Mouse (Mus musculus): ENCODE measurements around the gene Ncoa1. TPM values are rescaled to one million over a fixed set of nuclear protein-coding genes. Genes with fewer than 3 reads are reported as not detected.

Ncoa1 gene
- total RNA-seq, 2 experiments from 2014 or later, result 142 to 146 TPM

DNA sequence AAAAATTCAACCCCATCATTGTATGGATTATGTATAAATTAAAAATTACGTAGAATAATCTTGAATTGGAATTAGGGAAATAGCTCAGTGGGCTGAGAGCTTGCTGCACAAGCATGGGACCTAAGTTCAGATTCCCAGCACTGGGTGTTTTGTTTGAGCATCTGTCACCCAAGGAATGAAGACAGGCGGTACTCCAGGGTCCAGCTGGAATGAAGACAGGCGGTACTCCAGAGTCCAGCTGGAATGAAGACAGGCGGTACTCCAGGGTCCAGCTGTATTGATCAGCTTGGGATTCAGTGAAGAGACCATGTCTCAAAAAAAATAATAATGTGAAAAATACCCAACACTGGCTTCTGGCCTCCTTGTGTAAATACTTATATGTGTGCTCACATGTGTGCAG, 58.2 kb downstream of the Ncoa1 start:
- no peak for DNase-seq (ENCODE audit: low spot score in 2 of 2)
- Histone ChIP-seq H3K4me3 (no peak overlapping the region), H3K27ac (no peak overlapping the region)
- no peak for TF ChIP-seq CTCF (conservative IDR thresholded peaks at IDR 0.05)

DNA sequence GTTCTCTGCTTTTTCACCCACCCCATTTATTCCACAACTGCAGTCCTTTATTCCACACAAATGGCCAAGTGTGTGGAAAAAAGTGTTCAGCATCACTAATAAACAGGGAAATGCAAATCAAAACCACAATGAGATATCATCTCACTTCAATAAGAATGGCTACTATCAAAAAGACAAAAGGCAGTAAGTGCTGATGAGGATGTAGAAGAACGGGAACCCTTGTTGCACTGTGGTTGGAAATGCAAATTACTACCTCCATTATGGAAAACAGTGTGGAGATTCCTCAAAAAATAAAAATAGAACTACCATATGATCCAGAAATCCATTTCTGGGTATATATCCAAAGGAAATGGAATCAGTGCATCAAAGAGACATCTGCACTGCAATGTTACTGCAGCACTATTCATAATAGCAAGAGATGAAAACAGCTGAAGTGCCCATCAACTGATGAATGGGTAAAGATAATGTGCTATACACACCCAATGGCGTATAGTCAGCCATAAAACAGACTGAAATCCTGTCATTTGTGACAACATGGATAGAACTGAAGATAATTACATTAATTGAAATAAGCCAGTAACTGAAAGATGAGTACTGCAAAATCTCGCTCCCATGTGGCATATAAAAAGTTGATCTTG, 59.2 kb downstream of the Ncoa1 start:
- TF ChIP-seq CTCF (conservative IDR thresholded peaks at IDR 0.05), result no peak
- no peak for DNase-seq (ENCODE audit: low spot score in 2 of 2)
- H3K27ac ChIP-seq, result peak overlapping the region; percentile 11; the same call in 1 of the 2 replicates
- no peak overlapping the region for H3K4me3 ChIP-seq

DNA sequence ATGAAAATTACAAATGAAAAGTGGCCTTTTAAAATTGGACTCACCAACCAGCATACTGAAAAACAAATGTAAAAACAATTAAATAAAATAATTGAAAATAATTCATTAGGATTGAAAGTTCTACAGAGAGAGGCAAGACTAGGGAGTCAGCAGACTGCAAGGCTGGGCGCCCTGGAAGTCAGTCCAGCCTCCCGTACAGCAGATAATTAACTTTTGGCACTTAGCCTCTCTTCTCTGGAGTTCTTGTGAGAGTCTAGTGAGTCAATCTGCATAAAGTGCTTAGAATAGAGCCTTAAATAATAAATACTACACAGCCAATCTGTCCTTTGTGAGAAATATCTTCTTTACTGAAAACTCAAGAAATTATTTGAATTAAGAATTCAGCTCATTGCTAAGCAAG, 69.9 kb downstream of the Ncoa1 start:
- Histone ChIP-seq H3K4me3 (no peak overlapping the region), H3K27ac (peak overlapping the region; percentile 19; the same call in 1 of the 2 replicates)
- TF ChIP-seq CTCF (conservative IDR thresholded peaks at IDR 0.05), result no peak
- peak in 1 of 2 experiments; percentile 32 for DNase-seq (ENCODE audit: low spot score in 2 of 2)

DNA sequence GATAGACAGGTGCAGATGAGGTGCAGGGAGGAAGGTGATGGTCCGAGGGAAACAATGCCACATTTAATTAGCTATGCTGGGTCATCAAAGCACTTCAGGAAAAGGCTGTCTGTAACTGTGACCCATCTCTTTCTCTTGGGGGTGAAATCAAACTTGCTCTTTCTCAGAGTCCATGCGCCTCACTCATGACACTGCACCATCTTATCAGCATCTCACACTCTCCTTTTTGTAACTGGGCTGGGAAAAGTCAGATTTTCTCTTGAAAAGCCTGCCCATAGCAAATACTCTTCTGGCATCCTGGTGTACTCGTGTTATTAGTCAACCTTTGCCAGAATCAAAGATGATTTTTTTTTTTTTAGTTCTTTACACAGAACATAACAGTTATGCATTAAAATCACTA, 70.8 kb downstream of the Ncoa1 start:
- Histone ChIP-seq H3K27ac (no peak overlapping the region), H3K4me3 (no peak overlapping the region)
- DNase-seq (ENCODE audit: low spot score in 2 of 2), result no peak
- no peak for TF ChIP-seq CTCF (conservative IDR thresholded peaks at IDR 0.05)

DNA sequence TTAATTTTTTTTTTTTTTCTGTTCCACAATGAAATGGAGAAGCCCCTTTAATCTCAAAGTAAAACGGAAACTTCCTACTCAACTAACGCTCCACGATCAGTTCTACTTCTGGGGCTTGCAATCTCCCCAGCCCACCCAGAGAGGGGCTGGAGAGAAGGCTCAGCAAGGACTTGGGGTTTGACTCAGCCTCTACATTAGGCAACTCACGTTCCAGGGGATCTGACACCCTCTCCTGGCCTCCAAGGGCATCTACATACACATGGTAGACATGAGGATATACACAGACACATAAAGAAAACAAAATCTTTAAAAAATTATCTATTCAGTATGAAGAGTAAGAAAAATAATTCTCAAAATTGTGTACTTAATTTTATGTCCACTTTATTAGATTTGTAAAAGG, 73.8 kb downstream of the Ncoa1 start:
- Histone ChIP-seq H3K27ac (no peak overlapping the region), H3K4me3 (no peak overlapping the region)
- peak; percentile 39 for TF ChIP-seq CTCF (conservative IDR thresholded peaks at IDR 0.05)
- no peak for DNase-seq (ENCODE audit: low spot score in 2 of 2)

DNA sequence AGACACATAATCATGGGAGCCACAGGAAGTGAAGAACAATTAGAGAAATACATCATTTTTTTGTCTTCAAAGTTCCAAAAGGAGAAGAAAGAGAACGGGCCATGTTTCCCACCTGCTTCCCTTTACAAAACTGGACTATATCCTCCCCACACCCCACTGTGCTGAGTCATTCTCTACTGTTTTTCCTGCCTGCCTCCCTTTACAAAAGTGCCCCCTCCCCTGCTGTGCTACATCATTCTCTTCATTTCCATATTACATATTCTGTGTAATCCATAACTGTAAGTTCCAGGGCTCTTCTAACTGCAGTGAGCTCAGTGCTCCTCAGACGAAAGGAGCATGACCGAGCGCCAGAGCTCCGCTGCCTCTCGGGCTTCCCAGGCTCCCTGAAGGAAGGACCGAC, 80.8 kb downstream of the Ncoa1 start:
- no peak for DNase-seq (ENCODE audit: low spot score in 2 of 2)
- H3K27ac ChIP-seq, result peak overlapping the region; percentile 60
- H3K4me3 ChIP-seq, result no peak overlapping the region
- TF ChIP-seq CTCF (conservative IDR thresholded peaks at IDR 0.05), result no peak

DNA sequence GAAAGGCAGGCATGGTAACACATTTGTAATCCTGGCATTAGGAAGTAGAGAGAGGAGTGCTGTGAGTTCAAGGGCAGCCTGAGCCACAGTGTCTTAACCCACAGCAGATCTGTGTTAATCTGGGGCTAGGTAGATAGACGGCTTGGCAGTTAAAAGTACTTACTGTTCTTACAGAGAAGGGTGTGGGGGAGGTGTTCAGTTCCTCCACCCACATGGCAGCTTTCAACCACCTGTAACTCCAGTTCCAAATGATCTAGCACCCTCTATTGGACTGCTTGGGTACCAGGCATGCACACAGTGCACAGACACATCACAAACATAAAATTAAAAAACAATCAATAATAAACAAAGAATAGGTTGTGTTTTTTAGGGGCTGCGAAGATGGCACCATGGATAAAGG, 84.4 kb downstream of the Ncoa1 start:
- H3K4me3 ChIP-seq, result no peak overlapping the region
- H3K27ac ChIP-seq, result no peak overlapping the region
- no peak for DNase-seq (ENCODE audit: low spot score in 2 of 2)
- TF ChIP-seq CTCF (conservative IDR thresholded peaks at IDR 0.05), result peak; percentile 61

DNA sequence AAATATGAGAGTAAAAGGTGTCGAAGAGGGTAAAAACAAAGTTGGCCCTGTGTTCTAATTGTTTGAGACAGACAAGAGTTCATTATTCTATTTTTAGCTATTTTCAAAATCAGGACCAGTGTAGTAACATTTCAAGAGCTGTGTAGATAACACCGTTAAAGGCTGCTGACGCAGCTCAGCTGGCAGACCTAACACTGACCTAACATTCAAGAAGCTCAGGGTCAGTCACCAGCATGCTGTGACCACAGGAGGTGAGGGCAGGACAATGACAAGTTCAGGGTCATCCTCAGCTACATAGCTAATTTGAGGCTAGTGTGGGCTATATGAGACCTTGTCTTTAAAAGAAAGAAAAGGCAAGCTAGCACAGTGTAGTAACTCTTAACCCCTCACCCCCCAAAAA, 84.9 kb downstream of the Ncoa1 start:
- H3K27ac ChIP-seq, result no peak overlapping the region
- no peak for TF ChIP-seq CTCF (conservative IDR thresholded peaks at IDR 0.05)
- no peak overlapping the region for H3K4me3 ChIP-seq
- DNase-seq (ENCODE audit: low spot score in 2 of 2), result no peak

DNA sequence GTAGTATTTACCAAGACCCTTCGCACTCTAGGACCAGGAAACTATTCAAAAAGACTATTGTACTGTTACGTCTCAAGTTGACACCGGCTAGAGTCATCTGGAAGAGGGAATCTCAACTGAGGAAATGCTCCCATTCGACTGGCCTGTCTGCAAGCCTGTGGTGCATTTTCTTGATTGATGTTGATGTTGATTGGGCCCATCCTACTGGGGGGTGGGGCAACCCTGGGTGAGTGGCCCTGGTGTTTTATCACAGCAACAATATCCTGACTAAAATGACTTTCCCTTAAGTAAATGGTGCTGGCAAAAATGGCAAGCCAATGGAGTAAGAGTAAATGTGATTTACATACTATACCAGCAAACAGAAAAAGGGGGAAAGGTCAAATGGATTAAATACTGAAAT, 85.7 kb downstream of the Ncoa1 start:
- DNase-seq (ENCODE audit: low spot score in 2 of 2), result no peak
- H3K4me3 ChIP-seq, result no peak overlapping the region
- no peak overlapping the region for H3K27ac ChIP-seq
- TF ChIP-seq CTCF (conservative IDR thresholded peaks at IDR 0.05), result no peak

DNA sequence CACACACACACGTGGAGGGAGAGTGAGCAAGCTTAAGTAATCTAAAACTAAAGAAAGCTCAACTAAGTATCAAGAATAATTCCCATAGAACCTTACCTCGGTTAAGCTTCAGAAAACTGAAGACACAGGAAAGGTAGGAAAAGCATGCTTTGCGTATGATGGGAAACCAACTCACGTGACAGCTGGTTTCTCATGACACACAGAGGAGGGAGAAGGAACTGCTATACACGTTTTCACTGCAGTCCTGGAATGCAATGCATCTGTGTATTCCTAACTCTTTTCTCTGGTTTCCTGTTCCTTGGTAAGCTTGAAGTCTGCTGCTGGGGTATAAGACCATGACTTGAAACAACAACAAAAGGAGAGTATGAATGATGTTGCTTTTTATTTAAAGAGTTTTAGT, 86.3 kb downstream of the Ncoa1 start:
- no peak for DNase-seq (ENCODE audit: low spot score in 2 of 2)
- H3K27ac ChIP-seq, result no peak overlapping the region
- H3K4me3 ChIP-seq, result no peak overlapping the region
- peak; percentile 30 for TF ChIP-seq CTCF (conservative IDR thresholded peaks at IDR 0.05)

DNA sequence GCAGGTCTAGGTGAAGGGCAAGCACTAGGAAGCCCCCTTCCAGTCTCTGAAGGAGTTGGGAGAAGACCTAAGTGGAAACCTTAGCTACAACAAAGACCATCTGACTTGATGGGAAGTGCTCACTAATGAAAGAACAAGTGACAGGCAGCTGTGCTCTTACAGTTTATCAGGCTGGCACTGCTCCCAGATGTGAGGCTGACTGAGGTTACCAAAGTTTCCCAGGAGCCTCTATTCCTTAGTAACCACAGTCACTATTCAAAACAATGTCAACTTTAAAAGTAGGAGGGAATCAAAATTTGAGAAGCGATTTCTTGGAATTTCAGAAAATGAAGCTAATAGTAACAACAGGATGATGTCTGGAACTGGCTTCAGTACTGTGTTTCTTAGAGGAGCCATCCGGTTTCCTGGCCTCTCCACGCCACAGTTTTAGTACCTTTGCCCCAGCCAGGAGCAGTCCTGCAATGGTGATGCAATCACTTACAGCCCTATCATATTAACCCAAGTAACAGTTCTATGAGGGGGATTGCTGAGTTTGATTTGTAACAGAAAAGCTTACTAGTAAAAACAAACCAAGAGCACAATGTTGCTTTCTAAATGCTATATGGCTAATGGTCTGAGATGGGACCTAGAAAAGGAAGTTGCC, 90.8 kb downstream of the Ncoa1 start:
- no peak for DNase-seq (ENCODE audit: low spot score in 2 of 2)
- Histone ChIP-seq H3K27ac (no peak overlapping the region), H3K4me3 (no peak overlapping the region)
- no peak for TF ChIP-seq CTCF (conservative IDR thresholded peaks at IDR 0.05)

DNA sequence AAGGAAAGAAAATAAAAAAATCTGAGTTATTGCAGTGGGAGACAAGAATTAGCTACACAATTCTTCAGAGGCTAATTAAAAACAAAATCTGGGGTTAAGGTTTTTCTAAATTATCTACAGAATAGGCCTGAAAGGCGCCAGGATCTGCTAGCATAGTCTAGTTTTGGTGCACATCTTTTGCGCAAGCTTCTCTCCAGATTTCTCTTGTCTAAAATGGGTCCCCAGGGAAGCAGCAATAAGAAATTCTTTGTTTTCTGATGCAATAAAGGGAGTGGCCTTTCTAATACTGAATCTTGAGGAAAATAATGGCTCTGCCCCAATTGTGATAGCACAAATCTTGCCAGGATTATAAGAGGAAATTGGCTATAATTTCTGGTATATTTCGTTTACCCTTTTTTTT, 93.9 kb downstream of the Ncoa1 start:
- no peak for TF ChIP-seq CTCF (conservative IDR thresholded peaks at IDR 0.05)
- DNase-seq (ENCODE audit: low spot score in 2 of 2), result no peak
- Histone ChIP-seq H3K27ac (no peak overlapping the region), H3K4me3 (no peak overlapping the region)

DNA sequence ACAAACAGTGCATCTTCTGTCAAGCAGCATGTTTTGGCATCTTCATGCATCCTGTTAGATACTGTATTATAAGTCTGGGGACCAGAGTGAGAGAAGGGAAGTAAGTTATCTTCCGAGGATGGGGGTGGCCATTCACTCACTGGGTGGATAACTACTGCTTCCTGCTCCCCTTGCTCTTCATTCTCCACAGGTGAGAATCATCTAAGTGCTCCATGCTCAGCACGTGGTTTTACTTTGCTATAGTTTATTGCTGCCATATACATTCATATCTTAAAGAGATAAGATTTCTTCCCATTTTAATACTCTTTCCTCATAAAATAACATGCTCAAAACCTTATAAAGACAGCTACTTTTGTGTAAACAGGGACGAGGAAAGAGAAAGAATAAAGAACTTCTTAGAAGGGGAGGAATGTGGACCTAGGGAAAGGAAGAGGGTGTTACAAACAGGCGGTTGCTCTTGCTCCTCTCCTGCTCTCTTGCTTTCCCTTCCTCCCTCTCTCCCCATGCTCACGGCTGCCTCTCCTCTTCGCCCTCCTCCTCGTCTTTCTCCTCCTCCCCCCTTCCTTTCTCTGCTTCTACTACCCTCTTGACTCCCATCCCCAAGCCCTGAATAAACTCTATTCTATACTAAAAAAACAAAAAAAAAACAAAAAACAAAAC, 97.6 kb downstream of the Ncoa1 start:
- Histone ChIP-seq H3K27ac (no peak overlapping the region), H3K4me3 (no peak overlapping the region)
- no peak for DNase-seq (ENCODE audit: low spot score in 2 of 2)
- TF ChIP-seq CTCF (conservative IDR thresholded peaks at IDR 0.05), result no peak

DNA sequence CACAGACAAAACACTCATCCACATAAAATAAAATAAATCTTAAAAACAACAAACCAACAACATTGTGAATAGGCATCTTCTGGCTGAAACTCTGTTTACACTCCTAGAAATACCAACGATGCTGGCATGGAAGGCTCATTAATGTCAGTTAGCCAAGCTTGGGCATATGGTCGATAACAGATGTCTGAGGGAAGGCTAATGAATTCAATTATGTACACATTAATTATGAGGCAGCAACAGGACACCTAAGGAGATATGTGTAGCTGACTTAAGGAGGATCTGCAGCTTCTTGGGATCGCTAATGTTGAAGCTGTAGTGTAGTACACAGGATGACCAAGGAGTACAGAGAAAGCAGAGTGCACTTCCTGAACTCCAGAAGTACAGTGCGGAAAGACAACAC, 100.5 kb downstream of the Ncoa1 start:
- peak; percentile 40 to 44 for DNase-seq (ENCODE audit: low spot score in 2 of 2)
- Histone ChIP-seq H3K27ac (peak overlapping the region; percentile 67), H3K4me3 (no peak overlapping the region)
- TF ChIP-seq CTCF (conservative IDR thresholded peaks at IDR 0.05), result no peak

Measured in layer of hippocampus, adult 2 months (tissue).